Mouse (Mus musculus): ENCODE results near the gene Tmem135. TPM values are rescaled to one million over a fixed set of nuclear protein-coding genes. Genes with fewer than 3 reads are reported as not detected.

Tmem135 gene
- polyA plus RNA-seq, 1 experiment from 2014 or later, result 14.6 TPM

GRCm38 (mm10) chr7:89363975-89364374, 40.0 kb downstream of the Tmem135 start:
- 89% methylated on average over 5 of the region's 5 CpGs for WGBS
- Histone ChIP-seq H3K4me1 (replicated peaks; ENCODE audit: control insufficient read depth, insufficient read depth, low read length) (no peaks in the 10 kb centered on the region), H3K9me3 (ENCODE audit: control insufficient read depth, low read length) (no peaks in the 10 kb centered on the region), H3K27ac (ENCODE audit: low read depth, low read length) (no peak overlapping the region), H3K9ac (ENCODE audit: low read depth, low read length) (no peak overlapping the region), H3K4me2 (replicated peaks; ENCODE audit: low read depth, low read length) (no peak overlapping the region), H3K36me3 (ENCODE audit: control insufficient read depth, insufficient read depth, low read length) (no peaks in the 10 kb centered on the region), H3K27me3 (ENCODE audit: control insufficient read depth, insufficient read depth, low read length) (no peaks in the 10 kb centered on the region), H3K4me3 (ENCODE audit: low read depth, low read length) (no peak overlapping the region)
- DNase-seq (ENCODE audit: low spot score) (no peak), ATAC-seq (ENCODE audit: low FRiP score) (no peak)

GRCm38 (mm10) chr7:89356307-89356706, 47.7 kb downstream of the Tmem135 start:
- no peak overlapping the region for H3K27ac ChIP-seq (ENCODE audit: low read depth, low read length)
- WGBS, result 67% methylated on average over 4 of the region's 4 CpGs
- no peak overlapping the region for H3K4me3 ChIP-seq (ENCODE audit: low read depth, low read length)
- no peaks in the 10 kb centered on the region for H3K4me1 ChIP-seq (replicated peaks; ENCODE audit: control insufficient read depth, insufficient read depth, low read length)
- no peak for DNase-seq (ENCODE audit: low spot score)
- H3K9me3 ChIP-seq (ENCODE audit: control insufficient read depth, low read length), result no peaks in the 10 kb centered on the region
- H3K36me3 ChIP-seq (ENCODE audit: control insufficient read depth, insufficient read depth, low read length), result no peaks in the 10 kb centered on the region
- ATAC-seq (ENCODE audit: low FRiP score), result no peak
- no peaks in the 10 kb centered on the region for H3K27me3 ChIP-seq (ENCODE audit: control insufficient read depth, insufficient read depth, low read length)
- H3K4me2 ChIP-seq (replicated peaks; ENCODE audit: low read depth, low read length), result no peak overlapping the region
- no peak overlapping the region for H3K9ac ChIP-seq (ENCODE audit: low read depth, low read length)

GRCm38 (mm10) chr7:89355519-89356255, 48.3 kb downstream of the Tmem135 start:
- DNase-seq (ENCODE audit: low spot score), result no peak
- Histone ChIP-seq H3K36me3 (ENCODE audit: control insufficient read depth, insufficient read depth, low read length) (no peaks in the 10 kb centered on the region), H3K4me2 (replicated peaks; ENCODE audit: low read depth, low read length) (no peak overlapping the region), H3K9me3 (ENCODE audit: control insufficient read depth, low read length) (no peaks in the 10 kb centered on the region), H3K9ac (ENCODE audit: low read depth, low read length) (no peak overlapping the region), H3K4me1 (replicated peaks; ENCODE audit: control insufficient read depth, insufficient read depth, low read length) (no peaks in the 10 kb centered on the region), H3K27me3 (ENCODE audit: control insufficient read depth, insufficient read depth, low read length) (no peaks in the 10 kb centered on the region), H3K4me3 (ENCODE audit: low read depth, low read length) (no peak overlapping the region), H3K27ac (ENCODE audit: low read depth, low read length) (no peak overlapping the region)
- ATAC-seq (ENCODE audit: low FRiP score), result no peak
- WGBS, result 79% methylated on average over 8 of the region's 8 CpGs

- Histone ChIP-seq H3K4me2 (replicated peaks; ENCODE audit: low read depth, low read length) (no peak overlapping the region), H3K36me3 (ENCODE audit: control insufficient read depth, insufficient read depth, low read length) (no peaks in the 10 kb centered on the region), H3K4me1 (replicated peaks; ENCODE audit: control insufficient read depth, insufficient read depth, low read length) (no peaks in the 10 kb centered on the region), H3K9me3 (ENCODE audit: control insufficient read depth, low read length) (no peaks in the 10 kb centered on the region), H3K27me3 (ENCODE audit: control insufficient read depth, insufficient read depth, low read length) (no peaks in the 10 kb centered on the region), H3K9ac (ENCODE audit: low read depth, low read length) (no peak overlapping the region), H3K4me3 (ENCODE audit: low read depth, low read length) (no peak overlapping the region), H3K27ac (ENCODE audit: low read depth, low read length) (no peak overlapping the region)
- no peak for ATAC-seq (ENCODE audit: low FRiP score)
- no peak for DNase-seq (ENCODE audit: low spot score)
Measured at GRCm38 (mm10) chr7:89342021-89342420, 62.0 kb downstream of the Tmem135 start.

GRCm38 (mm10) chr7:89339808-89340207, 64.2 kb downstream of the Tmem135 start:
- no peak overlapping the region for H3K4me2 ChIP-seq (replicated peaks; ENCODE audit: low read depth, low read length)
- H3K9ac ChIP-seq (ENCODE audit: low read depth, low read length), result no peak overlapping the region
- DNase-seq (ENCODE audit: low spot score) (no peak), ATAC-seq (ENCODE audit: low FRiP score) (no peak)
- H3K27ac ChIP-seq (ENCODE audit: low read depth, low read length), result no peak overlapping the region
- H3K4me3 ChIP-seq (ENCODE audit: low read depth, low read length), result no peak overlapping the region
- H3K9me3 ChIP-seq (ENCODE audit: control insufficient read depth, low read length), result no peaks in the 10 kb centered on the region
- H3K36me3 ChIP-seq (ENCODE audit: control insufficient read depth, insufficient read depth, low read length), result no peaks in the 10 kb centered on the region
- no peaks in the 10 kb centered on the region for H3K4me1 ChIP-seq (replicated peaks; ENCODE audit: control insufficient read depth, insufficient read depth, low read length)
- 66% methylated on average over 1 of the region's 1 CpGs for WGBS
- H3K27me3 ChIP-seq (ENCODE audit: control insufficient read depth, insufficient read depth, low read length), result no peaks in the 10 kb centered on the region

GRCm38 (mm10) chr7:89339142-89339435, 64.9 kb downstream of the Tmem135 start:
- Histone ChIP-seq H3K4me1 (replicated peaks; ENCODE audit: control insufficient read depth, insufficient read depth, low read length) (no peaks in the 10 kb centered on the region), H3K27ac (ENCODE audit: low read depth, low read length) (no peak overlapping the region), H3K27me3 (ENCODE audit: control insufficient read depth, insufficient read depth, low read length) (no peaks in the 10 kb centered on the region), H3K4me2 (replicated peaks; ENCODE audit: low read depth, low read length) (peak overlapping the region; percentile 87), H3K4me3 (ENCODE audit: low read depth, low read length) (peak overlapping the region; percentile 77), H3K36me3 (ENCODE audit: control insufficient read depth, insufficient read depth, low read length) (no peaks in the 10 kb centered on the region), H3K9me3 (ENCODE audit: control insufficient read depth, low read length) (no peaks in the 10 kb centered on the region), H3K9ac (ENCODE audit: low read depth, low read length) (peak overlapping the region; percentile 82)
- DNase-seq (ENCODE audit: low spot score) (no peak), ATAC-seq (ENCODE audit: low FRiP score) (peak; percentile 70)

GRCm38 (mm10) chr7:89338350-89339141, 65.5 kb downstream of the Tmem135 start:
- WGBS, result under 1% methylated on average over 51 of the region's 57 CpGs
- H3K27ac ChIP-seq (ENCODE audit: low read depth, low read length), result no peak overlapping the region
- no peaks in the 10 kb centered on the region for H3K27me3 ChIP-seq (ENCODE audit: control insufficient read depth, insufficient read depth, low read length)
- ATAC-seq (ENCODE audit: low FRiP score) (peak; percentile 96), DNase-seq (ENCODE audit: low spot score) (peak; percentile 93)
- H3K9me3 ChIP-seq (ENCODE audit: control insufficient read depth, low read length), result no peaks in the 10 kb centered on the region
- H3K4me1 ChIP-seq (replicated peaks; ENCODE audit: control insufficient read depth, insufficient read depth, low read length), result no peaks in the 10 kb centered on the region
- peak overlapping the region; percentile 82 for H3K9ac ChIP-seq (ENCODE audit: low read depth, low read length)
- H3K36me3 ChIP-seq (ENCODE audit: control insufficient read depth, insufficient read depth, low read length), result no peaks in the 10 kb centered on the region
- H3K4me3 ChIP-seq (ENCODE audit: low read depth, low read length), result peak overlapping the region; percentile 77
- peak overlapping the region; percentile 87 for H3K4me2 ChIP-seq (replicated peaks; ENCODE audit: low read depth, low read length)

GRCm38 (mm10) chr7:89337711-89338349, 66.2 kb downstream of the Tmem135 start:
- Histone ChIP-seq H3K27me3 (ENCODE audit: control insufficient read depth, insufficient read depth, low read length) (no peaks in the 10 kb centered on the region), H3K36me3 (ENCODE audit: control insufficient read depth, insufficient read depth, low read length) (no peaks in the 10 kb centered on the region), H3K9me3 (ENCODE audit: control insufficient read depth, low read length) (no peaks in the 10 kb centered on the region), H3K4me3 (ENCODE audit: low read depth, low read length) (peak overlapping the region; percentile 77), H3K9ac (ENCODE audit: low read depth, low read length) (peak overlapping the region; percentile 82), H3K4me1 (replicated peaks; ENCODE audit: control insufficient read depth, insufficient read depth, low read length) (no peaks in the 10 kb centered on the region), H3K27ac (ENCODE audit: low read depth, low read length) (no peak overlapping the region), H3K4me2 (replicated peaks; ENCODE audit: low read depth, low read length) (peak overlapping the region; percentile 87)
- DNase-seq (ENCODE audit: low spot score) (no peak), ATAC-seq (ENCODE audit: low FRiP score) (no peak; the same call in 1 of the 2 replicates)
- WGBS, result 53% methylated on average over 10 of the region's 10 CpGs
